Mouse (Mus musculus): Measurements from ENCODE around the gene Myh14.

DNA sequence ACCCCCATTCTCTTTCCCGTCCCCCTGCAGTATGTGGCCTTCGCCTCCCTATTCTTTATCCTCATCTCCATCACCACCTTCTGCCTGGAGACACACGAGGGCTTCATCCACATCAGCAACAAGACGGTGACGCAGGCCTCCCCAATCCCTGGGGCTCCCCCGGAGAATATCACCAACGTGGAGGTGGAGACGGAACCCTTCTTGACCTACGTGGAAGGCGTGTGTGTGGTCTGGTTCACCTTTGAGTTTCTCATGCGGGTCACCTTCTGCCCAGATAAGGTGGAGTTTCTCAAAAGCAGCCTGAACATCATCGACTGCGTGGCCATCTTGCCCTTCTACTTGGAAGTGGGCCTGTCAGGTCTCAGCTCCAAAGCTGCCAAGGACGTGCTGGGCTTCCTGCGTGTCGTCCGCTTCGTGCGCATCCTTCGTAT lies 75.5 kb downstream of the Myh14 start:
- no peak for TF ChIP-seq CTCF (IDR thresholded peaks at IDR 0.05 in 2 of 3, conservative IDR thresholded peaks at IDR 0.05 in 1 of 3; ENCODE audit: control insufficient read depth in 1 of 3, insufficient read depth in 1 of 3, low read depth in 2 of 3, low read length in 3 of 3, poor library complexity in 1 of 3, severe bottlenecking in 1 of 3)
- TF ChIP-seq MAX (IDR thresholded peaks at IDR 0.05; ENCODE audit: low read length) = no peak
- TF ChIP-seq USF1 (IDR thresholded peaks at IDR 0.05; ENCODE audit: low read depth, low read length) = no peak
- no peak for TF ChIP-seq EP300 (IDR thresholded peaks at IDR 0.05; ENCODE audit: low read depth in 1 of 2, low read length in 2 of 2)
- no peak for TF ChIP-seq POLR2A (IDR thresholded peaks at IDR 0.05; ENCODE audit: control insufficient read depth in 1 of 2, insufficient read depth in 1 of 2, low read depth in 1 of 2, low read length in 2 of 2, poor library complexity in 1 of 2)
- no peak for TF ChIP-seq RAD21 (IDR thresholded peaks at IDR 0.05; ENCODE audit: low read depth, low read length)

All from MEL (cell line).